Mouse (Mus musculus) forebrain, postnatal 0 days (tissue): ENCODE results near the gene Ticam1. TPM values are rescaled to one million over a fixed set of nuclear protein-coding genes. Genes with fewer than 3 reads are reported as not detected.

ENCODE experiments used
- ATAC-seq: fragments of 200-750 bp; cut with Nextera tagmentation; 2 replicates; pipeline ENCODE4 v1.8.0; 2017; ENCODE audit warnings: mild to moderate bottlenecking, moderate library complexity
- DNase-seq: peaks from one replicate; pipeline ENCODE4 v3.0.0-alpha.2; 2015
- H3K27ac ChIP-seq: fragments of 300-500 bp; sonication (generic); 2 replicates; pipeline ENCODE4 v1.5.1; 2014; ENCODE audit warnings: low read depth, mild to moderate bottlenecking, antibody characterized with exemption, low read length, moderate library complexity, mixed read lengths
- H3K27me3 ChIP-seq: fragments of 300-500 bp; sonication (generic); 2 replicates; pipeline ENCODE4 v1.6.1; 2014; ENCODE audit warnings: mild to moderate bottlenecking, low read length, mixed read lengths; ENCODE audit not compliant: insufficient read depth
- H3K36me3 ChIP-seq: fragments of 300-500 bp; sonication (generic); 2 replicates; pipeline ENCODE4 v1.6.1; 2014; ENCODE audit warnings: mild to moderate bottlenecking, moderate library complexity; ENCODE audit not compliant: insufficient read depth
- H3K4me1 ChIP-seq: fragments of 300-500 bp; sonication (generic); 2 replicates; pipeline ENCODE4 v1.6.1; 2014; ENCODE audit warnings: antibody characterized with exemption; ENCODE audit not compliant: insufficient read depth
- H3K4me2 ChIP-seq: fragments of 300-500 bp; sonication (generic); 2 replicates; pipeline ENCODE4 v1.6.1; 2014; ENCODE audit warnings: low read depth, mild to moderate bottlenecking, moderate library complexity
- H3K4me3 ChIP-seq: fragments of 300-500 bp; sonication (generic); 2 replicates; pipeline ENCODE4 v1.5.1; 2014; ENCODE audit warnings: low read depth, low read length, mixed read lengths
- H3K9ac ChIP-seq: fragments of 300-500 bp; sonication (generic); 2 replicates; pipeline ENCODE4 v1.6.1; 2014; ENCODE audit warnings: mild to moderate bottlenecking
- H3K9me3 ChIP-seq: fragments of 300-500 bp; sonication (generic); 2 replicates; pipeline ENCODE4 v1.6.1; 2016; ENCODE audit warnings: low read length
- CTCF ChIP-seq: sonication (generic); IDR thresholded peaks from 2 replicates; pipeline ENCODE4 v1.5.1; 2016; ENCODE audit warnings: antibody characterized with exemption, control low read depth, low read depth
- WGBS: fragments of 180-500 bp; shearing (Covaris S2); extraction: QIAGEN DNeasy Blood & Tissue Kit; methylation state at CpG from one replicate; pipeline ENCODE4 v1.1.7; 2014; 5-methylcytosine and 5-hydroxymethylcytosine counted together
- microRNA counts: library from miRNA; unstranded; fragments of <30 nt; microRNA quantifications from one replicate; lab custom pipeline; 2015
- microRNA-seq, 2 experiments: library from miRNA; unstranded; fragments of <30 nt; microRNA quantifications; one replicate each; pipeline ENCODE4; 2016
- polyA plus RNA-seq: library from polyadenylated mRNA; unstranded; fragments of >200 nt; fragmentation: Nextera tagmentation; extraction: Ambion mirVana; gene quantifications from 2 replicates; pipeline ENCODE4 v1.2.1, GENCODE M21; 2015
- total RNA-seq: library from RNA; depleted of rRNA; stranded (reverse); fragments of >200 nt; gene quantifications from 2 replicates; pipeline ENCODE4 v1.2.3, GENCODE M21; 2014; rRNA removed

The Ticam1 gene
- total and polyA plus RNA-seq, 2 experiments from 2014 or later, result 1.5 to 2.5 TPM

- H3K4me1 ChIP-seq, result peaks cover 15% of the 10 kb centered on the region
- no peaks in the 10 kb centered on the region for H3K27me3 ChIP-seq
- no peaks in the 10 kb centered on the region for H3K9me3 ChIP-seq
- H3K4me3 ChIP-seq, result 0 out of 2 replicates have a peak overlapping the region, but pooled peaks have one; percentile 72
- 64% methylated on average over 3 of the region's 3 CpGs for WGBS
- no peak for TF ChIP-seq CTCF
- no peak overlapping the region for H3K4me2 ChIP-seq
- ATAC-seq (no peak), DNase-seq (no peak)
- H3K27ac ChIP-seq, result no peak overlapping the region
- no peak overlapping the region for H3K9ac ChIP-seq
- H3K36me3 ChIP-seq, result no peaks in the 10 kb centered on the region
Measured at GRCm38 (mm10) chr17:56219805-56220204, 56.8 kb downstream of the Ticam1 start.

MicroRNAs within 50 kb of the gene (microRNA counts, 519-probe panel; counts per million panel counts)
- microRNA mmu-miR-7b (lab: Ali Mortazavi, UCI), result not detected

Small RNA genes lying within 50 kb of the gene (microRNA-seq; reads per million reads assigned to microRNA genes)
- gene Mir7b, result 2,925 to 3,135 reads per million in 2 experiments

Other genes starting within 250 kb of the Ticam1 start
- 65.1 and 74.5 TPM in 2 replicates for gene Sh3gl1, start 240.2 kb downstream of the Ticam1 start, total RNA-seq
- gene Sh3gl1, start 240.2 kb downstream of the Ticam1 start, polyA plus RNA-seq, result 93.2 and 99.0 TPM in 2 replicates
- gene Chaf1a, start 236.3 kb downstream of the Ticam1 start, total RNA-seq, result 4.7 and 5.9 TPM in 2 replicates
- gene Chaf1a, start 236.3 kb downstream of the Ticam1 start, polyA plus RNA-seq, result 4.5 and 4.6 TPM in 2 replicates
- 90.3 and 109 TPM in 2 replicates for gene Ubxn6, start 201.8 kb downstream of the Ticam1 start, total RNA-seq
- gene Ubxn6, start 201.8 kb downstream of the Ticam1 start, polyA plus RNA-seq, result 88.1 and 88.6 TPM in 2 replicates
- gene Hdgfl2, start 197.2 kb downstream of the Ticam1 start, total RNA-seq, result 79.9 and 96.4 TPM in 2 replicates
- 99.9 and 114 TPM in 2 replicates for gene Hdgfl2, start 197.2 kb downstream of the Ticam1 start, polyA plus RNA-seq
- 0.08 and 0.52 TPM in 2 replicates for gene Plin4, start 167.0 kb downstream of the Ticam1 start, total RNA-seq
- 0.02 TPM in 1 of 2 replicates, not detected in the other for gene Plin4, start 167.0 kb downstream of the Ticam1 start, polyA plus RNA-seq
- gene Plin5, start 159.2 kb downstream of the Ticam1 start, total RNA-seq, result 2.7 and 3.2 TPM in 2 replicates
- 2.4 and 3.9 TPM in 2 replicates for gene Plin5, start 159.2 kb downstream of the Ticam1 start, polyA plus RNA-seq
- not detected in 2 replicates for gene Lrg1, start 154.8 kb downstream of the Ticam1 start, total RNA-seq
- 0.33 and 0.46 TPM in 2 replicates for gene Lrg1, start 154.8 kb downstream of the Ticam1 start, polyA plus RNA-seq
- 71.0 and 76.4 TPM in 2 replicates for gene Sema6b, start 136.4 kb downstream of the Ticam1 start, total RNA-seq
- gene Sema6b, start 136.4 kb downstream of the Ticam1 start, polyA plus RNA-seq, result 15.6 and 18.1 TPM in 2 replicates
- 11.0 and 12.8 TPM in 2 replicates for gene Tnfaip8l1, start 114.3 kb downstream of the Ticam1 start, total RNA-seq
- gene Tnfaip8l1, start 114.3 kb downstream of the Ticam1 start, polyA plus RNA-seq, result 8.6 TPM in 2 replicates
- 52.3 and 65.1 TPM in 2 replicates for gene Mydgf, start 92.9 kb downstream of the Ticam1 start, total RNA-seq
- gene Mydgf, start 92.9 kb downstream of the Ticam1 start, polyA plus RNA-seq, result 65.7 and 75.0 TPM in 2 replicates
- gene Dpp9, start 57.9 kb downstream of the Ticam1 start, total RNA-seq, result 16.2 and 21.9 TPM in 2 replicates
- 16.1 and 19.5 TPM in 2 replicates for gene Dpp9, start 57.9 kb downstream of the Ticam1 start, polyA plus RNA-seq
- gene Fem1a, start 20.0 kb downstream of the Ticam1 start, total RNA-seq, result 44.2 and 53.6 TPM in 2 replicates
- gene Fem1a, start 20.0 kb downstream of the Ticam1 start, polyA plus RNA-seq, result 15.4 and 17.2 TPM in 2 replicates
- gene Plin3, start 16.1 kb upstream of the Ticam1 start, total RNA-seq, result 8.1 and 8.5 TPM in 2 replicates
- gene Plin3, start 16.1 kb upstream of the Ticam1 start, polyA plus RNA-seq, result 12.4 and 13.9 TPM in 2 replicates
- gene Arrdc5, start 23.5 kb upstream of the Ticam1 start, total RNA-seq, result not detected in 2 replicates
- gene Arrdc5, start 23.5 kb upstream of the Ticam1 start, polyA plus RNA-seq, result not detected in 2 replicates
- gene Uhrf1, start 26.5 kb upstream of the Ticam1 start, total RNA-seq, result 7.4 and 11.6 TPM in 2 replicates
- gene Uhrf1, start 26.5 kb upstream of the Ticam1 start, polyA plus RNA-seq, result 8.9 and 9.9 TPM in 2 replicates
- gene Kdm4b, start 49.3 kb upstream of the Ticam1 start, total RNA-seq, result 107 and 133 TPM in 2 replicates
- 46.8 and 53.2 TPM in 2 replicates for gene Kdm4b, start 49.3 kb upstream of the Ticam1 start, polyA plus RNA-seq
- 568 and 711 TPM in 2 replicates for gene Ptprs, start 199.7 kb upstream of the Ticam1 start, total RNA-seq
- gene Ptprs, start 199.7 kb upstream of the Ticam1 start, polyA plus RNA-seq, result 196 and 250 TPM in 2 replicates
- not detected in 2 replicates for gene Znrf4, start 235.6 kb upstream of the Ticam1 start, total RNA-seq
- 0.13 and 0.16 TPM in 2 replicates for gene Znrf4, start 235.6 kb upstream of the Ticam1 start, polyA plus RNA-seq